Mouse (Mus musculus): Measurements from ENCODE around the gene Pdia2.

Gene Pdia2

GRCm38 (mm10) chr17:26198892-26199291 lies at the start of gene Pdia2:
Pdia2 (minus strand) TSS chr17:26199087.
- no peak for DNase-seq

GRCm38 (mm10) chr17:26244101-26244841 lies 45.4 kb upstream of the Pdia2 start, which contains the start of gene Fam234a:
Fam234a (minus strand) TSS chr17:26244242.
- peak; percentile 92 to 93 for DNase-seq

- peak in 1 of 2 experiments; percentile 83 for DNase-seq
Observed at GRCm38 (mm10) chr17:26243471-26244100, 44.7 kb upstream of the Pdia2 start.

GRCm38 (mm10) chr17:26240990-26241389 lies 42.1 kb upstream of the Pdia2 start:
- no peak for DNase-seq

GRCm38 (mm10) chr17:26240120-26240790 lies 41.4 kb upstream of the Pdia2 start:
- DNase-seq: no peak

- no peak for DNase-seq
Observed at GRCm38 (mm10) chr17:26239551-26239950, 40.7 kb upstream of the Pdia2 start.

GRCm38 (mm10) chr17:26237667-26238066 lies 38.8 kb upstream of the Pdia2 start:
- DNase-seq: no peak

- no peak for DNase-seq
Observed at GRCm38 (mm10) chr17:26235077-26235815, 36.4 kb upstream of the Pdia2 start.

GRCm38 (mm10) chr17:26234386-26234785 lies 35.5 kb upstream of the Pdia2 start:
- DNase-seq: no peak

- DNase-seq: peak in 1 of 2 experiments; percentile 29
Observed at GRCm38 (mm10) chr17:26232863-26233262, 34.0 kb upstream of the Pdia2 start.

- DNase-seq: no peak
Observed at GRCm38 (mm10) chr17:26231156-26231555, 32.3 kb upstream of the Pdia2 start.

GRCm38 (mm10) chr17:26229776-26230175 lies 30.9 kb upstream of the Pdia2 start:
- no peak for DNase-seq

GRCm38 (mm10) chr17:26225150-26225549 lies 26.3 kb upstream of the Pdia2 start:
- peak; percentile 57 to 65 for DNase-seq

GRCm38 (mm10) chr17:26221508-26221907 lies 22.6 kb upstream of the Pdia2 start:
- peak in 1 of 2 experiments; percentile 29 for DNase-seq

- DNase-seq: no peak
Observed at GRCm38 (mm10) chr17:26212681-26213080, 13.8 kb upstream of the Pdia2 start.

GRCm38 (mm10) chr17:26212241-26212640 lies 13.4 kb upstream of the Pdia2 start:
- no peak for DNase-seq

- no peak for DNase-seq
Observed at GRCm38 (mm10) chr17:26207686-26208085, 8.8 kb upstream of the Pdia2 start, which contains the start of gene Arhgdig. Arhgdig (minus strand) TSS chr17:26207786.

- DNase-seq: no peak
Observed at GRCm38 (mm10) chr17:26206392-26206791, 7.5 kb upstream of the Pdia2 start.

- no peak for DNase-seq
Observed at GRCm38 (mm10) chr17:26204766-26205165, 5.9 kb upstream of the Pdia2 start.

GRCm38 (mm10) chr17:26203321-26203811 lies 4.5 kb upstream of the Pdia2 start:
- peak; percentile 30 to 51 for DNase-seq

GRCm38 (mm10) chr17:26202737-26203136 lies 3.9 kb upstream of the Pdia2 start, which contains the start of gene Rgs11:
Rgs11 (plus strand) TSS chr17:26202951.
- DNase-seq: no peak

GRCm38 (mm10) chr17:26201998-26202397 lies 3.1 kb upstream of the Pdia2 start:
- peak in 1 of 2 experiments; percentile 42 for DNase-seq
